Mouse (Mus musculus) embryonic fibroblast, embryonic 13.5 days (primary cell): ENCODE measurements around the gene Gpr18.

Source experiments
- CTCF ChIP-seq: IDR thresholded peaks from 2 replicates; pipeline ENCODE4 v1.5.1; 2011; ENCODE audit warnings: mild to moderate bottlenecking, control low read depth, low read length, moderate library complexity, borderline replicate concordance; ENCODE audit not compliant: insufficient read depth
- POLR2A ChIP-seq: IDR thresholded peaks from 2 replicates; pipeline ENCODE4 v1.6.1; 2011; ENCODE audit warnings: low read depth, mild to moderate bottlenecking, control low read depth, low read length, moderate library complexity

DNA sequence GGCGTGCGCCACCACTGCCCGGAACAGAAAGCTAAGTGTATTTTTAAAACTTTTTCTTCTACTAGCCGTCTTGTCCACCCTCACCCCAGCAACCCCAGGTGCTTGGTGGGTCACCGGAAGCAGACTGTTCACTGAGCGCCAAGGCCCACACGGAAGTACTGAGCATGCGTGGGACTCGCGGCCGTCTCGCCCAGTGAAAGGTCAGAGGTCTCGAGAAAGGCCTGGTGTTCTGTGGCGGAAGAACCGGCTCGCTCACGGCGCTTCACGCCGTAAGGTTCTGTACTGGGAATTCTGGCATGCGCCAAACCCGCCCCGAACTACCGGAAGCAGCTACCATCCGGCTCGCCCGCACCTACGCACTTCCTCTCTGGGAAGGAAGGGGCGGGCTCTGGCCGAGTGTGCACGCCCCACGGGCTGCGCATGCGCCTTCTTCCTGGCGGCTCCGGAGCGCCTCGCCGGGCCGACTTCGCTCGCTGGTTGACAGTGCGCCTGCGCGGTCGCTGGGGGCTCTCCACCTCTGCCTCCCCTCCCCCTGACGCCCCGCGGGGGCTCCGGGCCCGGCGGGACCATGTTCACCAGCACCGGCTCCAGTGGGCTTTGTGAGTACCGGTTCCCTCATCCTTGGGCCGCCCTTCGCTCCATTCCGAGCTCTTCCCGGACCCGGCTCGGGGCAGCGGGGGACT lies 37.3 kb downstream of the Gpr18 start, which contains the start of gene Ubac2:
- peak; percentile 80 for TF ChIP-seq POLR2A
- TF ChIP-seq CTCF = no peak
